Mouse (Mus musculus) liver, postnatal 0 days (tissue): ENCODE data around the gene Ascc2.

Experiments
- CTCF ChIP-seq: sonication (generic); IDR thresholded peaks from 2 replicates; pipeline ENCODE4 v1.5.1; 2016; ENCODE audit warnings: antibody characterized with exemption, low read depth
- EP300 ChIP-seq: IDR thresholded peaks from 2 replicates; pipeline ENCODE4 v1.6.1; 2016; ENCODE audit warnings: antibody characterized with exemption, low read depth, mild to moderate bottlenecking

GRCm38 (mm10) chr11:4620017-4620485 lies 17.5 kb upstream of the Ascc2 start, which contains the start of gene Gm11032:
- TF ChIP-seq CTCF = no peak
- no peak for TF ChIP-seq EP300
